ENCODE assay signal across 8 mouse cellular contexts in the genomic region with DNA sequence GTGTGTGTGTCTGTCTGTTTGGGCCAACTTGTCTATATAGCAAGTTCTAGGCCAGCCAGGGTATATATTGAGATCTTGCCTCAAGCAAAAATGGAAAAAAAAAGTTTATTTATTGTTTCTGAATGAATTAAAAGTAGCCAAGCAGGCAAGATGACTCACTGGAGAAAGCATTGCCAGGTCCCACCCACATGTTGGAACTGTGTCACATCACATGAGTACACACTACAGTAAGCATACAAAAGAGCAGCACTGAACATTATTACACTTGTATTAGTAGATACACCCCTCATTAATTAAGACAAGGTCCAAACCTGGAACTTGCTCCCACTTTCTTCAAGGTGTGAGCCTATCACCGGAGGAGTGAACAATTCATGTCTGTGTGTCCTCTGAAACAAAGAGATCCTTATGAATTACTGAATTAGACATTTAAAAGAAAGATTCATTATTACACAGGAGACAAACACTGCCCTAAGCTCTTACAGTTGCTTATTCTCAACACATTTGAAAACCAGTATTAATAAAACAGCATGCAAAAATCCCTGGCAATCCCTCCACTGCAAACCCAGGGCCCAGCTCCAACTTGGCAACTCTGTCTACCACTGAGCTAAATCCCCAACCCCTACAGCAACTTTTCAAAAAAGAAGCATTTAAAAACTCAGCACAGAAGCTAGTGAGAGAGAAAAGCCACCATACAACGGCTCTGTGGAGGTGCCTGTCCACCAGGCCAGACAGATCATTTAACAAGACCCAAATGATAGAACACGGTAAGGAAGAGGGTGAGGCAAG. TPM values are rescaled to one million over a fixed set of nuclear protein-coding genes. Genes with fewer than 3 reads are reported as not detected.
DNase-seq lines count a peak whose midpoint lies in the region; ATAC-seq and TF ChIP-seq lines count a peak whose summit lies in the region.

No protein-coding gene starts in this region.

- no peak overlapping the region for H3K9ac ChIP-seq in forebrain, postnatal 0 days
- H3K9ac ChIP-seq in liver, embryonic 12.5 days: no peak overlapping the region
- no peak overlapping the region for H3K9ac ChIP-seq in hindbrain, embryonic 13.5 days

- intact Hi-C loops in left cerebral cortex, adult 2 months (cut with DNase I): no loop called here
- intact Hi-C loops in left cerebral cortex, postnatal 4 days (cut with DNase I): no loop called here

- H3K4me3 ChIP-seq in left cerebral cortex, adult 2 months: no peak overlapping the region
- H3K4me3 ChIP-seq in forebrain, postnatal 0 days (ENCODE audit: low read depth, low read length): no peak overlapping the region
- no peak overlapping the region for H3K4me3 ChIP-seq in layer of hippocampus, adult 2 months
- H3K4me3 ChIP-seq in liver, embryonic 12.5 days: no peak overlapping the region
- no peak overlapping the region for H3K4me3 ChIP-seq in hindbrain, embryonic 13.5 days

- H3K9me3 ChIP-seq in forebrain, postnatal 0 days (ENCODE audit: low read length): no peaks in the 10 kb centered on the region
- no peaks in the 10 kb centered on the region for H3K9me3 ChIP-seq in liver, embryonic 12.5 days (replicated peaks)
- H3K9me3 ChIP-seq in hindbrain, embryonic 13.5 days: no peaks in the 10 kb centered on the region

- 56% methylated on average over 3 of the region's 3 CpGs for WGBS in forebrain, postnatal 0 days
- 83% methylated on average over 3 of the region's 3 CpGs for WGBS in liver, embryonic 12.5 days (ENCODE audit: insufficient replicate concordance)
- WGBS in hindbrain, embryonic 13.5 days: 92% methylated on average over 3 of the region's 3 CpGs

- no peak overlapping the region for H3K4me2 ChIP-seq in forebrain, postnatal 0 days (ENCODE audit: low read depth)
- no peak overlapping the region for H3K4me2 ChIP-seq in liver, embryonic 12.5 days
- H3K4me2 ChIP-seq in hindbrain, embryonic 13.5 days: no peak overlapping the region

- H3K27ac ChIP-seq in left cerebral cortex, adult 2 months: no peak overlapping the region
- no peak overlapping the region; the same call in 1 of the 2 replicates for H3K27ac ChIP-seq in forebrain, postnatal 0 days (ENCODE audit: low read depth, low read length)
- H3K27ac ChIP-seq in layer of hippocampus, adult 2 months: peak overlapping the region; percentile 20; the same call in 1 of the 2 replicates
- no peak overlapping the region for H3K27ac ChIP-seq in liver, embryonic 12.5 days
- no peak overlapping the region for H3K27ac ChIP-seq in hindbrain, embryonic 13.5 days

- ATAC-seq in forebrain, postnatal 0 days: no peak; the same call in none of the 2 replicates
- ATAC-seq in liver, embryonic 12.5 days: no peak
- ATAC-seq in hindbrain, embryonic 13.5 days (ENCODE audit: low FRiP score): no peak

- DNase-seq in left cerebral cortex, adult 2 months (ENCODE audit: extremely low spot score in 1 of 2, low spot score in 2 of 2): peak; percentile 28 to 38
- no peak for DNase-seq in left cerebral cortex, postnatal 4 days
- DNase-seq in forebrain, postnatal 0 days: peak; percentile 49
- peak; percentile 67 to 72 for DNase-seq in layer of hippocampus, adult 2 months (ENCODE audit: low spot score in 2 of 2)
- DNase-seq in right cerebral cortex, postnatal 36 days (ENCODE audit: low spot score in 2 of 2): peak; percentile 26 to 47
- no peak for DNase-seq in spleen, adult 18-20 months

- H3K27me3 ChIP-seq in forebrain, postnatal 0 days (ENCODE audit: insufficient read depth, low read length): no peaks in the 10 kb centered on the region
- no peaks in the 10 kb centered on the region for H3K27me3 ChIP-seq in liver, embryonic 12.5 days (replicated peaks)
- no peaks in the 10 kb centered on the region for H3K27me3 ChIP-seq in hindbrain, embryonic 13.5 days

- H3K4me1 ChIP-seq in forebrain, postnatal 0 days (ENCODE audit: insufficient read depth): no peaks in the 10 kb centered on the region
- no peaks in the 10 kb centered on the region for H3K4me1 ChIP-seq in liver, embryonic 12.5 days
- no peaks in the 10 kb centered on the region for H3K4me1 ChIP-seq in hindbrain, embryonic 13.5 days (replicated peaks)

- no peaks in the 10 kb centered on the region for H3K36me3 ChIP-seq in forebrain, postnatal 0 days (ENCODE audit: insufficient read depth)
- peaks cover 100% of the 10 kb centered on the region for H3K36me3 ChIP-seq in liver, embryonic 12.5 days
- H3K36me3 ChIP-seq in hindbrain, embryonic 13.5 days: no peaks in the 10 kb centered on the region

- TF ChIP-seq CTCF in left cerebral cortex, adult 2 months (IDR thresholded peaks at IDR 0.05): no peak
- no peak for TF ChIP-seq CTCF in forebrain, postnatal 0 days (IDR thresholded peaks at IDR 0.05; ENCODE audit: low read depth)
- TF ChIP-seq CTCF in layer of hippocampus, adult 2 months (conservative IDR thresholded peaks at IDR 0.05): no peak

RNA-seq across cellular contexts. Expression of gene Gm49384, which starts 11.1 kb away (rescaled TPM):
- 1 to 10 TPM; 3.1 to 4.5 TPM for total RNA-seq in left cerebral cortex, adult 2 months (2021)
- total RNA-seq in left cerebral cortex, postnatal 4 days (2021): 1 to 10 TPM; 4.4 to 7.0 TPM
- total RNA-seq in forebrain, postnatal 0 days (2014; rRNA removed): 0.52 and 5.1 TPM in 2 replicates
- polyA plus RNA-seq in forebrain, postnatal 0 days (2015; fragmentation: Nextera tagmentation; extraction: Ambion mirVana): 6.7 and 7.8 TPM in 2 replicates
- total RNA-seq in layer of hippocampus, adult 2 months (2021): 1 to 10 TPM; 3.5 to 5.1 TPM
- 28.6 and 29.3 TPM in 2 replicates for polyA plus RNA-seq in liver, embryonic 12.5 days (2016; fragmentation: Nextera tagmentation; extraction: Ambion mirVana)
- 16.2 and 17.3 TPM in 2 replicates for polyA plus RNA-seq in hindbrain, embryonic 13.5 days (2015; fragmentation: Nextera tagmentation; extraction: Ambion mirVana)

RNA-seq across cellular contexts. Expression of gene Pole2, which starts 12.8 kb away (rescaled TPM):
- total RNA-seq in left cerebral cortex, adult 2 months (2021): under 1 TPM; 0.40 to 0.66 TPM
- total RNA-seq in left cerebral cortex, postnatal 4 days (2021): 1 to 10 TPM; 2.4 to 2.7 TPM
- 3.8 and 5.0 TPM in 2 replicates for total RNA-seq in forebrain, postnatal 0 days (2014; rRNA removed)
- polyA plus RNA-seq in forebrain, postnatal 0 days (2015; fragmentation: Nextera tagmentation; extraction: Ambion mirVana): 2.1 and 2.6 TPM in 2 replicates
- total RNA-seq in layer of hippocampus, adult 2 months (2021): under 1 TPM; 0.72 to 0.76 TPM
- polyA plus RNA-seq in liver, embryonic 12.5 days (2016; fragmentation: Nextera tagmentation; extraction: Ambion mirVana): 31.1 and 31.5 TPM in 2 replicates
- 5.7 and 6.7 TPM in 2 replicates for polyA plus RNA-seq in hindbrain, embryonic 13.5 days (2015; fragmentation: Nextera tagmentation; extraction: Ambion mirVana)

RNA-seq across cellular contexts. Expression of gene Dnaaf2, which starts 17.0 kb away (rescaled TPM):
- total RNA-seq in left cerebral cortex, adult 2 months (2021): 1 to 10 TPM; 1.7 TPM
- total RNA-seq in left cerebral cortex, postnatal 4 days (2021): 1 to 10 TPM; 2.5 to 2.6 TPM
- total RNA-seq in forebrain, postnatal 0 days (2014; rRNA removed): 6.7 and 6.8 TPM in 2 replicates
- 8.4 and 9.4 TPM in 2 replicates for polyA plus RNA-seq in forebrain, postnatal 0 days (2015; fragmentation: Nextera tagmentation; extraction: Ambion mirVana)
- 1 to 10 TPM; 1.9 TPM for total RNA-seq in layer of hippocampus, adult 2 months (2021)
- polyA plus RNA-seq in liver, embryonic 12.5 days (2016; fragmentation: Nextera tagmentation; extraction: Ambion mirVana): 8.9 and 9.2 TPM in 2 replicates
- 7.8 and 8.9 TPM in 2 replicates for polyA plus RNA-seq in hindbrain, embryonic 13.5 days (2015; fragmentation: Nextera tagmentation; extraction: Ambion mirVana)

RNA-seq across cellular contexts. Expression of gene Gm49383, which starts 18.3 kb away (rescaled TPM):
- 1 to 10 TPM; 4.8 to 6.1 TPM for total RNA-seq in left cerebral cortex, adult 2 months (2021)
- 1 to 10 TPM; 6.1 to 7.4 TPM for total RNA-seq in left cerebral cortex, postnatal 4 days (2021)
- 4.5 and 5.7 TPM in 2 replicates for total RNA-seq in forebrain, postnatal 0 days (2014; rRNA removed)
- polyA plus RNA-seq in forebrain, postnatal 0 days (2015; fragmentation: Nextera tagmentation; extraction: Ambion mirVana): 8.8 and 11.7 TPM in 2 replicates
- total RNA-seq in layer of hippocampus, adult 2 months (2021): 1 to 10 TPM; 3.8 to 4.1 TPM
- polyA plus RNA-seq in liver, embryonic 12.5 days (2016; fragmentation: Nextera tagmentation; extraction: Ambion mirVana): 28.5 and 29.0 TPM in 2 replicates
- polyA plus RNA-seq in hindbrain, embryonic 13.5 days (2015; fragmentation: Nextera tagmentation; extraction: Ambion mirVana): 16.8 and 18.8 TPM in 2 replicates

RNA-seq across cellular contexts. Expression of gene Klhdc1, which starts 25.8 kb away (rescaled TPM):
- total RNA-seq in left cerebral cortex, adult 2 months (2021): 10 to 100 TPM; 20.4 to 22.5 TPM
- total RNA-seq in left cerebral cortex, postnatal 4 days (2021): 10 to 100 TPM; 13.1 to 16.1 TPM
- 11.2 and 12.8 TPM in 2 replicates for total RNA-seq in forebrain, postnatal 0 days (2014; rRNA removed)
- 22.0 and 23.7 TPM in 2 replicates for polyA plus RNA-seq in forebrain, postnatal 0 days (2015; fragmentation: Nextera tagmentation; extraction: Ambion mirVana)
- 10 to 100 TPM; 17.5 to 18.6 TPM for total RNA-seq in layer of hippocampus, adult 2 months (2021)
- polyA plus RNA-seq in liver, embryonic 12.5 days (2016; fragmentation: Nextera tagmentation; extraction: Ambion mirVana): 5.0 and 5.4 TPM in 2 replicates
- polyA plus RNA-seq in hindbrain, embryonic 13.5 days (2015; fragmentation: Nextera tagmentation; extraction: Ambion mirVana): 10.7 and 11.6 TPM in 2 replicates

Comparison
In these comparisons a context has a peak if more than half of its experiments do, and no peak if none do; other contexts are left out.
1. DNase-seq: peak in left cerebral cortex, adult 2 months (2 of 2), forebrain, postnatal 0 days (single experiment), layer of hippocampus, adult 2 months (2 of 2) and right cerebral cortex, postnatal 36 days (2 of 2); none in left cerebral cortex, postnatal 4 days (single experiment) and spleen, adult 18-20 months (0 of 2).